Mouse (Mus musculus) cerebellum, adult 2 months (tissue): Measurements from ENCODE around the gene Minpp1. TPM values are rescaled to one million over a fixed set of nuclear protein-coding genes. Genes with fewer than 3 reads are reported as not detected.
A peak's percentile ranks its signal among the peaks of the same experiment; 100 is the strongest.

Source experiments
- DNase-seq, 2 experiments: peaks; one replicate each; pipeline ENCODE4 v3.0.0; 2021
- H3K27ac ChIP-seq: fragments of 200-500 bp; 2 replicates; pipeline ENCODE4 v1.5.1; 2012; ENCODE audit warnings: low read length, control low read depth, inconsistent platforms; ENCODE audit not compliant: insufficient read depth
- H3K27me3 ChIP-seq: fragments of 200-500 bp; 2 replicates; pipeline ENCODE4 v1.6.1; 2012; ENCODE audit warnings: inconsistent platforms, mild to moderate bottlenecking, low read length, moderate library complexity; ENCODE audit not compliant: control insufficient read depth, insufficient read depth
- H3K4me1 ChIP-seq: fragments of 200-500 bp; 2 replicates; pipeline ENCODE4 v1.6.1; 2011; ENCODE audit warnings: low read length; ENCODE audit not compliant: control insufficient read depth, insufficient read depth
- H3K4me3 ChIP-seq: fragments of 200-500 bp; replicated peaks from 2 replicates; pipeline ENCODE3; 2011; ENCODE audit warnings: mild to moderate bottlenecking, low read depth, low read length, control low read depth; ENCODE audit not compliant: insufficient read depth
- CTCF ChIP-seq: fragments of 200-500 bp; IDR thresholded peaks from 2 replicates; pipeline ENCODE4 v1.5.1; 2011; ENCODE audit warnings: low read depth, mild to moderate bottlenecking, control low read depth, low read length, moderate library complexity, borderline replicate concordance; ENCODE audit not compliant: insufficient read depth
- POLR2A ChIP-seq: fragments of 200-500 bp; IDR thresholded peaks from 2 replicates; pipeline ENCODE4 v1.6.1; 2011; ENCODE audit warnings: low read length, control low read depth, borderline replicate concordance; ENCODE audit not compliant: insufficient read depth
- WGBS: fragments of 180-500 bp; shearing (Covaris S2); methylation state at CpG from one replicate; pipeline ENCODE4 v1.1.7; 2018; 5-methylcytosine and 5-hydroxymethylcytosine counted together
- polyA plus RNA-seq: library from polyadenylated mRNA; depleted of rRNA; stranded (reverse); fragments of >200 nt; gene quantifications from 2 replicates; pipeline ENCODE4 v1.2.3, GENCODE M21; 2012

Minpp1 gene
- polyA plus RNA-seq, 1 experiment, result 41.3 TPM

DNA sequence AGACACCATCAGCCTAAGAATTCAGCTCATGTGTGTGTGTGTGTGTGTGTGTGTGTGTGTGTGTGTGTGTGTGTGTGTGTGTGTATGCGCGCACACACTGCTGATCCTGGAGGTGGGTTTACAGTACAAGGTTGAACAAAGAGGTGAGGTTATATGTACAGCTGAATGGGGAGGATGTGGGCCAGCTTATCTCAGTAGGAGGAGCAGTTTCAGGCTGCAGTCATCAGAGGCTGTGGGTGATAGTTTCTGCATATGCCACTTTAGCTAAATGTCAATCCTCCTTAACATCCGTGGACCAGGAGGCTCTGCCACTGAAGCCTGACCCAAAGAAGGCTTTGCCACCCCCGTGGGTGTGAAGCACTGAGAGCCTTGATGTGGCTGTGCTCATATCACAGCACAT lies 20.3 kb upstream of the Minpp1 start:
- Histone ChIP-seq H3K27ac (no peak overlapping the region), H3K4me3 (no peak overlapping the region), H3K27me3 (no peaks in the 10 kb centered on the region), H3K4me1 (no peaks in the 10 kb centered on the region)
- 79% methylated on average over 4 of the region's 4 CpGs for WGBS
- TF ChIP-seq CTCF (no peak), POLR2A (no peak)
- no peak for DNase-seq

DNA sequence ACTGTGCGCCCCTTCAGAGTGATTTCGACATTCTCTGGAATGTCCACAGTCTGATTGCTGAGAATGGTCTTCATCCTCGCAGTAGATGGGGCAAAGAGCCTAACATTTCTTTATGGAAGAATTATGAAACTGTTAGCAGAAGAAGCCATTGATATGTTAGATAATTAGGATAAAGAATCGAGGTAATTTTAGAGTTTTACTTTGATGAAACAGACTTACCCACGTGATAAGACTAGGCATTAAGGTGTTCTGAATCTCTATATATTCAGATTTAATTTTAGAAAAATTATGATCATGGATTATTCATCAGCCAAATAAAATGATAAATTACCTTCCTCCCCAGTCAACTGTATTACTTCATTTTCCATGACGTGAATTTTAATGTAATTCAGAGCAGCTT lies 19.1 kb upstream of the Minpp1 start, which contains the start of gene Rpl9-ps6:
TSS of gene Rpl9-ps6 (minus strand) at position 101 of the 400 bp plus-strand sequence.
- no peak within 1 kb of the TSS for H3K4me3 ChIP-seq
- no peak for DNase-seq
- 87% methylated on average over 6 of the region's 6 CpGs for WGBS
- no peaks in the 10 kb centered on the region for H3K27me3 ChIP-seq
- H3K27ac ChIP-seq, result no peak within 1 kb of the TSS
- TF ChIP-seq CTCF (no peak), POLR2A (no peak)
- H3K4me1 ChIP-seq, result no peaks in the 10 kb centered on the region

DNA sequence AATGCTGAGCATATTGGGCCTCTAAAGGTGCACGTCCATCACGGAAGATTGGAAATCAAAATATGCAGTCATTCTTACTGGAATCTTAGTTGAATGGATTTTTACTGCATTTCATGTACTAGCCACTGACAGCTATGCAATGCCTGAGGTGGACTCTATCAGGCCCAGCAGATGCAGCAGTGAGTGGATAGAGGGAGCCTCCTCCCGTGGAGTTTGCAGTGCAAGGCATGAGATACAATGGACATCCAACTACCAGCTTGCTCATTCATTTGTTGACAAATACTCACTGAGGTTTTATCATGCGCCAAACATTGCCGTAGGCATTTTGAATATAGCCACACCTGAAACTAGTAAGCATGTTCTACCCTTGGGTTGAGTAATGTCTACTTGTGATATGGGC lies 18.2 kb upstream of the Minpp1 start:
- Histone ChIP-seq H3K27ac (no peak overlapping the region), H3K4me3 (no peak overlapping the region), H3K4me1 (no peaks in the 10 kb centered on the region), H3K27me3 (no peaks in the 10 kb centered on the region)
- TF ChIP-seq CTCF, result no peak
- no peak for TF ChIP-seq POLR2A
- 91% methylated on average over 5 of the region's 5 CpGs for WGBS
- no peak for DNase-seq

DNA sequence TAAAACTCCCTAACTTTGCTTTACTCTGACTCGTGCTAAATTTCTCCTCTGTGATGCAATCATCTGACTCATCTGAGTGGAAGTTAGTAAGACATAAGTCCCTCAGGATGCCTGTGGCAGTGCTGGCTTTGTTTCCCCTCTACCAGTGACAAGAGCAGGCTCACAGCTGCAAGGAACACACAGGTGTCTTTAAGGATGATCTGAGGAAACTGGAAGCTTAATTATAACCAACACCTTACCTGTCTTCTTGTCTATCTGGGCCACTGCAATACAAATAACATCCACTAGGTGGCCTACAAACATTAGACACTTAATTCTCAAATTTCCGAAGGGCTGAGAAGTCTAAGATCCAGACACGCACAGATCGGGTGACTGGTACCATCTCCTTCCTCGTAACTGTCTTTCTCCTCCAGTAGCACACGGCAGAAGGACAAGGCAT lies 15.5 kb upstream of the Minpp1 start:
- no peak overlapping the region for H3K27ac ChIP-seq
- TF ChIP-seq POLR2A (no peak), CTCF (peak; percentile 33; the same call in 1 of the 2 replicates)
- 17% methylated on average over 6 of the region's 6 CpGs for WGBS
- H3K4me3 ChIP-seq, result no peak overlapping the region
- H3K27me3 ChIP-seq, result no peaks in the 10 kb centered on the region
- H3K4me1 ChIP-seq, result no peaks in the 10 kb centered on the region
- peak; percentile 26 to 55 for DNase-seq

DNA sequence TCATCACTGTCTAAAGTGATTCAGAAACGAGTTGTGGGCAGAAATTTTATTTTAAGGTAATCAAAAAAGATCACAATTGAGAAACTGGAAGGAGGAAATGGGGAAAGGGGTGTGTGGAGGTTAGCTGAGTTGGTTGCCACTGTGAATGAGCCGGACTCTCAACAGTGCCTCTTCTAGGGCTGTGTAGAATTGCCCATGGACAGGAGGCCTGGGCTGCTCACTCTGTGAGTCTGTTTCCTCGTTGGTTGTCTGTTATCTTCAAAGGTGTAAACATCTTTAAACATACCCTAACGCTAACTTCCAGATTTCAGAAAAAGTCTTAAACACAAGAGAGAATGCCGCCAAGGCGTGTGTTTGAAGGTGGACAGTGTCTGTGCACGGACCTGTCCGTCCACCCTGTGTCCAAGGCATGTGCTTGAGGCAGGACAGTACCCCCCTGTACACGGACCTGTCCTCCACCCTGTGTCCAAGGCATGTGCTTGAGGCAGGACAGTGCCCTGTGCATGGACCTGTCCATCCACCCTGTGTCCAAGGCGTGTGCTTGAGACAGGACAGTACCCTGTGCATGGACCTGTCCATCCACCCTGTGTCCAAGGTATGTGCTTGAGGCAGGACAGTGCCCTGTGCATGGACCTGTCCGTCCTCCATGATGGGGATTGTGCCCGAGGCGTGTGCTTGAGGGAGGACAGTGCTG lies 14.9 kb upstream of the Minpp1 start:
- no peak for DNase-seq
- 86% methylated on average over 13 of the region's 13 CpGs for WGBS
- no peak for TF ChIP-seq POLR2A
- Histone ChIP-seq H3K4me1 (no peaks in the 10 kb centered on the region), H3K27ac (no peak overlapping the region), H3K27me3 (no peaks in the 10 kb centered on the region), H3K4me3 (no peak overlapping the region)

DNA sequence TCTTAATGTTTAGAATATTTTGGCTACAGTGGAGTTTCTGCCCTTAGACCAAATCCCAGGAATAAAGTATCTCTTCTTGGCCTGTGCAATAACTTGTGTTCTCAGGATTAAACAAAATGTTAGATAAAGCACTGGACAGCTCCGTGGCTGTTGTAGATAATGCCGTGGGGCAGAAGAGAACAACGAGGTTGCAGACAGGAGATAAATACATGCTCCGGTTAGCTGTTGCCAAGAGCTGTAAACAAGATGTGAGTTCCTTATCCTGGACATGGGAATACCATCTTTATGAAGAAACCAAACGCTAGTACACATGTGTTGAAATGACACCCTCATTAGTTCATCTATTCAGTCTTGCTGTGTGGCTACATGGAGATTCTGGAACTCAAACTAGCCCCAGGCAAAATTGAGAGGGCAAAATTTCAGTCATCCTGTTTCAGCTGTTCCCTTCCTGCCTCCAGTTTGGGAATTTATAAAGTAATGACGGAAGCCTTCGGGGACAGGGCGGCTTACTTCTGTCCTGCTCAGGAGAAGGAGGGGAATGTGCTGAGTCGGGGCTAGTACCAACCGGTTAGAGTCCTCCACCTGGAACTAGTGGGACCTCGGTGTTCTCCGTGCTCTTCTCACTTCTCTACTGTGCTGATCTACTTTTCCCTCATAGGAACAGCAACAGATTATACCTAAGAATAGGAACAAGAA lies 9.4 kb upstream of the Minpp1 start:
- H3K27me3 ChIP-seq, result no peaks in the 10 kb centered on the region
- 87% methylated on average over 12 of the region's 12 CpGs for WGBS
- H3K4me3 ChIP-seq, result no peak overlapping the region
- no peak overlapping the region for H3K27ac ChIP-seq
- no peaks in the 10 kb centered on the region for H3K4me1 ChIP-seq
- TF ChIP-seq CTCF (no peak), POLR2A (no peak)
- DNase-seq, result no peak

DNA sequence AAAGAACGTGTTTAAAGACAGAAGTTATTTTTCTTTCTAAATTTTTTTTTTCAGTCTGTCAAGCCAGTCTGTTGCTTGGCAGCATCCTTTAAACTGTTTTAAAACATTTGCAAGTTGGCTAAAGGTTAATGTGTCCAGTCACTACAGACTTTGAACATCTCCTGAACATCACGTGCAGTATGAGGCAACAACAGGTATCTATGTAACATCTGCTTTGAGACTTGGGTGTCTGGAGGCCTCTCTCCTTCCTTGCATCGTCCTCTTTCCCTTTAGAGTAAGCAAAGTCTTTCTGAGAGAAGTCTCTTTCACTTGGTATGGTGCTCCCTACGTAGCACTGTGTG lies 8.9 kb upstream of the Minpp1 start:
- DNase-seq, result no peak
- 78% methylated on average over 4 of the region's 4 CpGs for WGBS
- Histone ChIP-seq H3K27me3 (no peaks in the 10 kb centered on the region; the same call in 1 of the 2 replicates), H3K4me1 (no peaks in the 10 kb centered on the region), H3K4me3 (no peak overlapping the region), H3K27ac (no peak overlapping the region)
- TF ChIP-seq CTCF (no peak), POLR2A (no peak)

DNA sequence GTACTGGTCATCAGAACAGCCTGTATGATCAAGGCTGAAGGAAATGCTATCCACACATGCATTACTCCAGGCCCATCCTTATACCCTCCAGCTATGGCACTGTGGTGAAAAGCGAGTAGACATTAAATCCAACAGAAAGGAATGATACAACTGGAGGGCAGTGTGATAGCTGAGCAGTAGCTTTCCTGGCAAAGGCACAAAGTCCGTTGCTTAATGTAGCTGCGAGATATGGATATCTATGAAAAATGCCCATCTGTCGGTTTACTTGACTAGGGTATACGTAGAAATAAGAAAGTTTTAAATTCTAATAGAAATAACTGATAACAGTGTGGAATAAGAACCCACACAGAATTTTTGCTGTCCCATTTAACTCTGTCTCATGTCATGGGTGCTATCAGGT lies 5.3 kb upstream of the Minpp1 start:
- 78% methylated on average over 5 of the region's 5 CpGs for WGBS
- Histone ChIP-seq H3K27me3 (no peaks in the 10 kb centered on the region; the same call in 1 of the 2 replicates), H3K27ac (no peak overlapping the region), H3K4me3 (no peak overlapping the region), H3K4me1 (peaks cover 3% of the 10 kb centered on the region; the same call in 1 of the 2 replicates)
- TF ChIP-seq POLR2A (no peak), CTCF (no peak)
- DNase-seq, result no peak
